Mouse (Mus musculus): ENCODE data around the gene Lrrfip1. TPM values are rescaled to one million over a fixed set of nuclear protein-coding genes. Genes with fewer than 3 reads are reported as not detected.
A peak's percentile ranks its signal among the peaks of the same experiment; 100 is the strongest.

The Lrrfip1 gene
- polyA plus RNA-seq, 1 experiment = 83.3 TPM

DNA sequence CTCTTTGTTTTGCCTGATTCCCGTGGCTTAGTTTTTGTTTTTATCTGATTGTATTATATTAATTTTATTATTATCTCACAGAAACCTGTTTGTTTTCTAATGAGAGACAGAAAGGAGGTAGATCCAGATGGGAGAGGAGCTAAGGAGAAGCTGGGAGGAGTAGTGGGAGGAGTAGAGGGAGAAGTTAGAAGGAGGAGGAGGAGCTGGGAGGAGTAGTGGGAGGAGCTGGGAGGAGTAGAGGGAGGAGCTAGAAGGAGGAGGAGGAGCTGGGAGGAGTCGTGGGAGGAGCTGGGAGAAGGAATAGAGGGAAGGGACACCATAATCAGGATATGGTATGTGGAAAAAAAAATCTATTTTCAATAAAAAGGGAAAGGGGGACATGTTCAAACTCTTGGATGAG, 36.7 kb downstream of the Lrrfip1 start:
- H3K36me3 ChIP-seq (ENCODE audit: control insufficient read depth, insufficient read depth) = no peaks in the 10 kb centered on the region
- H3ac ChIP-seq (ENCODE audit: control insufficient read depth, insufficient read length) = no peak overlapping the region
- no peaks in the 10 kb centered on the region for H3K27me3 ChIP-seq (ENCODE audit: control insufficient read depth, insufficient read depth, insufficient read length)
- no peak for TF ChIP-seq E2F4 (IDR thresholded peaks at IDR 0.05; ENCODE audit: insufficient read depth)
- no peak for TF ChIP-seq USF1 (IDR thresholded peaks at IDR 0.05; ENCODE audit: low read depth)
- H3K4me3 ChIP-seq = no peak overlapping the region
- peaks cover 36% of the 10 kb centered on the region for H3K79me2 ChIP-seq (ENCODE audit: control insufficient read depth, insufficient read depth)
- H3K4me2 ChIP-seq (ENCODE audit: low read depth) = no peak overlapping the region

DNA sequence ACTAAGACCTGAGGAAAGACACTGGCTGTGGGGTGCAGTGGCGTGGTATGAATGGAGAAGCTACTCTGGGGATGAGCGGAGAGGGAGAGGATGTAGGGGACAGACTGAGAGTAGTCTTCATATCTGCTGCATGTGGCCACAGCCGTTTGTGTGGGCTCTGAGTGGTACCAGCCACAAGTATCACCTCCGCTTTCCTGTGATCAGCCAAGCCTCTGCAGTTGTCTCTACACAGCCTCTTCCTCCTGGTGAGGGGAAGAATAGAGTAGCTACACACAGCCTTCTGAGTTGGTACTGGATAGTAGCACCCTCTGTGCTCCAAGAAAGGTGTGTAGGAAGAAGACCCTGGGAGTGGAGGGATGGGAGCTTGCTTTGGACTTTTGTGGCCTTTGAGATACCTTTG, 38.7 kb downstream of the Lrrfip1 start:
- peaks cover 51% of the 10 kb centered on the region for H3K79me2 ChIP-seq (ENCODE audit: control insufficient read depth, insufficient read depth)
- no peak overlapping the region for H3K4me3 ChIP-seq
- no peaks in the 10 kb centered on the region for H3K27me3 ChIP-seq (ENCODE audit: control insufficient read depth, insufficient read depth, insufficient read length)
- H3K4me2 ChIP-seq (ENCODE audit: low read depth) = no peak overlapping the region
- TF ChIP-seq USF1 (IDR thresholded peaks at IDR 0.05; ENCODE audit: low read depth) (no peak), POLR2A (IDR thresholded peaks at IDR 0.05; ENCODE audit: insufficient read length, low read depth) (no peak), POLR2AphosphoS2 (IDR thresholded peaks at IDR 0.05; ENCODE audit: insufficient read length, low read depth) (no peak), TCF3 (IDR thresholded peaks at IDR 0.05; ENCODE audit: insufficient read length, low read depth) (no peak), CEBPB (IDR thresholded peaks at IDR 0.05; ENCODE audit: insufficient read depth, poor library complexity, severe bottlenecking) (no peak), SRF (IDR thresholded peaks at IDR 0.05; ENCODE audit: control insufficient read depth, insufficient read length, low read depth) (no peak), MYOD1 (IDR thresholded peaks at IDR 0.05; ENCODE audit: control insufficient read depth in 1 of 3, insufficient read length in 2 of 3, low read depth in 2 of 3) (no peak), MYOG (IDR thresholded peaks at IDR 0.05; ENCODE audit: control insufficient read depth in 1 of 3, insufficient read depth in 1 of 3, insufficient read length in 2 of 3, low read depth in 2 of 3) (no peak), MAX (IDR thresholded peaks at IDR 0.05; ENCODE audit: low read depth) (no peak)
- H3K36me3 ChIP-seq (ENCODE audit: control insufficient read depth, insufficient read depth) = no peaks in the 10 kb centered on the region
- H3ac ChIP-seq (ENCODE audit: control insufficient read depth, insufficient read length) = no peak overlapping the region

DNA sequence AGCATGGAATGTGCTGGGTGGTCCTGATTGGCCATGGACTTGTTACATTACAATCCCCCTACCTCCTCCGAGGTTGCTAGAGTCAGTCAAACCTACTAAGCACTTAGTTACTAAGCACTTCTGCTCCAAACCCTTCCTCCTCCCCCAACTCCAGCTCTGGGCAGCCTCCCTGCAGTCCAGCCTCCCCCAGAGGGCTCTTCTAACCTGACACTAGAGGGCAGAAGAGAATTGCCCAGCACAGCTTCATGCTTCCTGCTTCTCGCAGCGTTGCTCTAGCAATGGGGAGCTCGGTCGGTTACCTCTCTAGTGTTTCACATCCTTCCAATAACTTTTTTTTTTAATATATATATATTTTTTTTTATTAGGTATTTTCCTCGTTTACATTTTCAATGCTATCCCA, 39.5 kb downstream of the Lrrfip1 start:
- Histone ChIP-seq H3K79me2 (ENCODE audit: control insufficient read depth, insufficient read depth) (peaks cover 57% of the 10 kb centered on the region), H3K27me3 (ENCODE audit: control insufficient read depth, insufficient read depth, insufficient read length) (no peaks in the 10 kb centered on the region), H3K4me2 (ENCODE audit: low read depth) (no peak overlapping the region), H3K36me3 (ENCODE audit: control insufficient read depth, insufficient read depth) (no peaks in the 10 kb centered on the region), H3K4me3 (no peak overlapping the region), H3ac (ENCODE audit: control insufficient read depth, insufficient read length) (no peak overlapping the region)
- TF ChIP-seq MYOD1 (IDR thresholded peaks at IDR 0.05; ENCODE audit: control insufficient read depth in 1 of 3, insufficient read length in 2 of 3, low read depth in 2 of 3) (no peak), SRF (IDR thresholded peaks at IDR 0.05; ENCODE audit: control insufficient read depth, insufficient read length, low read depth) (no peak), POLR2AphosphoS2 (IDR thresholded peaks at IDR 0.05; ENCODE audit: insufficient read length, low read depth) (no peak), MYOG (IDR thresholded peaks at IDR 0.05; ENCODE audit: control insufficient read depth in 1 of 3, insufficient read depth in 1 of 3, insufficient read length in 2 of 3, low read depth in 2 of 3) (no peak), TCF3 (IDR thresholded peaks at IDR 0.05; ENCODE audit: insufficient read length, low read depth) (no peak), TCF12 (IDR thresholded peaks at IDR 0.05; ENCODE audit: insufficient read depth, poor library complexity, severe bottlenecking) (no peak), CEBPB (IDR thresholded peaks at IDR 0.05; ENCODE audit: insufficient read depth, poor library complexity, severe bottlenecking) (no peak), E2F4 (IDR thresholded peaks at IDR 0.05; ENCODE audit: insufficient read depth) (no peak), REST (IDR thresholded peaks at IDR 0.05; ENCODE audit: insufficient read depth, insufficient read length) (no peak), POLR2A (IDR thresholded peaks at IDR 0.05; ENCODE audit: insufficient read length, low read depth) (no peak), MAX (IDR thresholded peaks at IDR 0.05; ENCODE audit: low read depth) (no peak)

DNA sequence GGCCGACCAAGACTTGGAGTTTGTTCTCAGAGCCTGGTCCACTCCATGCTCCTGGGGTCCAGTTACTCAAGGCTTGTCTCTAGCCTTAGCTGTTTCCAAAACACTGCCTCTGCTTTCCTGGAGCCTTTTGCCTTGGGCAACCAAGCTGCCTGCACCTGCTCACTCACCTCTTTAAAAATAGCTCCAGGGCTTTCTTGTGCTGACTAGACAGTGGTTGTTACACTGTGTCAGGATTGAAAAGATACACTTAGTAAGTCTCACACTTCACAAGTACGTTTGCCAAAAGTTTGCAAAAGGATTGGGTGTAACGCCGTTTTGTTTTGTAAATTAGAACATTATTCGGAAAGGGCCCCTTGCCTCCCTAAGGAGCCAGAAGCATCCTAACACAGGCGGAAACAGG, 40.0 kb downstream of the Lrrfip1 start:
- Histone ChIP-seq H3K27me3 (ENCODE audit: control insufficient read depth, insufficient read depth, insufficient read length) (no peaks in the 10 kb centered on the region), H3ac (ENCODE audit: control insufficient read depth, insufficient read length) (no peak overlapping the region), H3K4me3 (no peak overlapping the region), H3K79me2 (ENCODE audit: control insufficient read depth, insufficient read depth) (peaks cover 53% of the 10 kb centered on the region), H3K4me2 (ENCODE audit: low read depth) (no peak overlapping the region), H3K36me3 (ENCODE audit: control insufficient read depth, insufficient read depth) (no peaks in the 10 kb centered on the region)
- peak in 1 of 3 experiments; percentile 61 for TF ChIP-seq MYOD1 (IDR thresholded peaks at IDR 0.05; ENCODE audit: control insufficient read depth in 1 of 3, insufficient read length in 2 of 3, low read depth in 2 of 3)
- peak in 1 of 3 experiments; percentile 26 for TF ChIP-seq MYOG (IDR thresholded peaks at IDR 0.05; ENCODE audit: control insufficient read depth in 1 of 3, insufficient read depth in 1 of 3, insufficient read length in 2 of 3, low read depth in 2 of 3)
- TF ChIP-seq TCF3 (IDR thresholded peaks at IDR 0.05; ENCODE audit: insufficient read length, low read depth) = no peak
- TF ChIP-seq SRF (IDR thresholded peaks at IDR 0.05; ENCODE audit: control insufficient read depth, insufficient read length, low read depth) = no peak
- no peak for TF ChIP-seq POLR2A (IDR thresholded peaks at IDR 0.05; ENCODE audit: insufficient read length, low read depth)
- TF ChIP-seq REST (IDR thresholded peaks at IDR 0.05; ENCODE audit: insufficient read depth, insufficient read length) = no peak
- no peak for TF ChIP-seq TCF12 (IDR thresholded peaks at IDR 0.05; ENCODE audit: insufficient read depth, poor library complexity, severe bottlenecking)
- TF ChIP-seq USF1 (IDR thresholded peaks at IDR 0.05; ENCODE audit: low read depth) = no peak
- TF ChIP-seq E2F4 (IDR thresholded peaks at IDR 0.05; ENCODE audit: insufficient read depth) = no peak

DNA sequence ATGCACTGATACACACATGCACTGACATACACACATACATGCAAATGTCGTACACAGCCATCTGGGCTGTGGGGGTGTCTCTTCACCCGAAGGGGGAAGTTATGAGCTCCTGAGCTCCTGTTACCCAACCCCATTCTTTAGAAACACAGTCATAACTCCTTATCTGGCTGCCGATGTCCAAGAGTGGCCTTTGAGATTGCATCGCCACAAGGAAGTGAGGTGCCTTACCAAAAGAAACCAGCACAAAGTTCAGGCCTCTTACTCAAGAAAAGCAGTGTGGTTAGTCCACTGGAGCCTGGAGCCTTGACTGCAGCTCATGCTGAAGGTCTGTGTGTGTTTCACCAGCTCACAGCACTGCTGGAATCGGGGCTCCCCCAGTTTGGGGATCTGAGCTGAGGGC, 43.1 kb downstream of the Lrrfip1 start:
- peak overlapping the region; percentile 45 for H3K4me2 ChIP-seq (ENCODE audit: low read depth)
- H3K36me3 ChIP-seq (ENCODE audit: control insufficient read depth, insufficient read depth) = no peaks in the 10 kb centered on the region
- TF ChIP-seq CEBPB (IDR thresholded peaks at IDR 0.05; ENCODE audit: insufficient read depth, poor library complexity, severe bottlenecking) = peak; percentile 72; the same call in 1 of the 2 replicates
- TF ChIP-seq MYOD1 (IDR thresholded peaks at IDR 0.05; ENCODE audit: control insufficient read depth in 1 of 3, insufficient read length in 2 of 3, low read depth in 2 of 3) = no peak
- TF ChIP-seq POLR2A (IDR thresholded peaks at IDR 0.05; ENCODE audit: insufficient read length, low read depth) = peak; percentile 11
- H3K27me3 ChIP-seq (ENCODE audit: control insufficient read depth, insufficient read depth, insufficient read length) = no peaks in the 10 kb centered on the region
- peaks cover 34% of the 10 kb centered on the region for H3K79me2 ChIP-seq (ENCODE audit: control insufficient read depth, insufficient read depth)
- H3K4me3 ChIP-seq = no peak overlapping the region
- no peak overlapping the region for H3ac ChIP-seq (ENCODE audit: control insufficient read depth, insufficient read length)
